Mouse (Mus musculus) left cerebral cortex, postnatal 10 days (tissue): ENCODE data around the gene Rangap1. TPM values are rescaled to one million over a fixed set of nuclear protein-coding genes. Genes with fewer than 3 reads are reported as not detected.

Experiments used
- total RNA-seq, 2 experiments: library from RNA; stranded (reverse); gene quantifications; 2 replicates each; pipeline ENCODE4 v1.2.3; 2021

Rangap1 gene
- total RNA-seq, 2 experiments from 2014 or later, result 200 to 211 TPM

Other genes starting within 250 kb of the Rangap1 start
- gene Ep300, start 160.2 kb downstream of the Rangap1 start, total RNA-seq, result 10 to 100 TPM; 58.3 to 60.3 TPM
- gene L3mbtl2, start 81.6 kb downstream of the Rangap1 start, total RNA-seq, result 10 to 100 TPM; 35.9 to 37.1 TPM
- 10 to 100 TPM; 20.6 to 25.4 TPM for gene Chadl, start 48.2 kb downstream of the Rangap1 start, total RNA-seq
- gene Zc3h7b, start 473 bp downstream of the Rangap1 start, total RNA-seq, result 100 to 1,000 TPM; 192 to 212 TPM
- gene Tef, start 56.9 kb upstream of the Rangap1 start, total RNA-seq, result 100 to 1,000 TPM; 121 to 143 TPM
- gene Tob2, start 113.3 kb upstream of the Rangap1 start, total RNA-seq, result 10 to 100 TPM; 25.5 to 29.9 TPM
- 10 to 100 TPM; 42.6 to 44.5 TPM for gene Phf5a, start 126.4 kb upstream of the Rangap1 start, total RNA-seq
- 100 to 1,000 TPM; 392 to 412 TPM for gene Aco2, start 126.8 kb upstream of the Rangap1 start, total RNA-seq
- gene Polr3h, start 180.7 kb upstream of the Rangap1 start, total RNA-seq, result 10 to 100 TPM; 44.8 to 55.0 TPM
- gene Csdc2, start 191.2 kb upstream of the Rangap1 start, total RNA-seq, result 100 to 1,000 TPM; 154 to 156 TPM
- 100 to 1,000 TPM; 177 TPM for gene Pmm1, start 215.4 kb upstream of the Rangap1 start, total RNA-seq
- not detected for gene 1700029P11Rik, start 235.0 kb upstream of the Rangap1 start, total RNA-seq
- 10 to 100 TPM; 27.9 to 29.9 TPM for gene Xrcc6, start 242.3 kb upstream of the Rangap1 start, total RNA-seq